Mouse (Mus musculus): ENCODE data around the gene Olfr53. TPM values are rescaled to one million over a fixed set of nuclear protein-coding genes. Genes with fewer than 3 reads are reported as not detected.

Olfr53 gene
- polyA plus RNA-seq (2021; fragmentation: Nextera tagmentation): 0.10 and 0.18 TPM in 2 replicates
- long read RNA-seq, experiment 1: 0 reads
- long read RNA-seq, experiment 2: 0 reads

GRCm38 (mm10) chr7:140646152-140646551 is at the start of gene Olfr53:
Gene Olfr53 (plus strand): TSS chr7:140646452.

GRCm38 (mm10) chr7:140600969-140601368 is 45.3 kb upstream of the Olfr53 start, which contains the start of gene Olfr46:
Gene Olfr46 (plus strand): TSS chr7:140601269.

DNA sequence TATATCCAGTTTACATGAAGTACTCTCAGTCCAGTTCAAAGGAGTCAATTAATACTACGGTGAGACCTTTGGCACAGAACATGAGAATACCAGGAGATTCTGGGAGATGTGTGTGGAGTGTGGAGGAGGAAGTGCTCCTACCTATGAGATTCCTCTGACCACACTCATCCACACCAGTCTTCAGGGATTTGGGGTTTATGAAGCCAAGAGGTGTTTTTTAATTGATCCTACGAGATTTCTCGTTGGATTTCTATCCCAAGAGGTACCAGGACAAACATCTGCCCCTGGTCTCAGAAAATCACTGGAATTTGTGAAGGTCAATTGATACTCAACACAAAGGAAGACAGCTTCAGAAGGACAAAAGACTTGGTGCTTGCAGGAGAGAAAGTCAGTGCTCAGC is 17.6 kb upstream of the Olfr53 start, which contains the start of gene Olfr61:
Gene Olfr61, plus strand, starts transcription at position 301 of the 400 bp plus-strand sequence.

GRCm38 (mm10) chr7:140659630-140660029 is 13.4 kb downstream of the Olfr53 start, which contains the start of gene Olfr539:
Gene Olfr539 (plus strand): TSS chr7:140659930.

DNA sequence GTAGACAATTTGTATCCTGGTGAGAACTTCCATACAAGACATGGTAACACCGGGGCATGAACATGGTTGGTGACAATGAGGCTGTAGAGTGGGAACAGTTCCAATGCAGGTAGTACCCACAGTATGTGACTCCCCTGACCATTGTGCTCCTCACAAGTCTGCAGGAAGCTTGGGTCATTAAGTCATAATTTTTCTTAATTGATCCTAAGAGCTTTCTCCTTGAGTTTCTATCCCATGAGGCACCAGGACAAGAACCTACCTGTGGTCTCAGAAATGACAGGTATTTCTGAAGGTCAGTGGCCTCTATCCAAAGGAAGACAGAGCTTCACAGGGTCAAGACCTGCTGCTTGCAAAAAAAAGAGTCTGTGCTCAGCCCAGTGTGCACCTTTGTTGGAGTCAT is 35.4 kb downstream of the Olfr53 start, which contains the start of gene Olfr45:
Gene Olfr45, plus strand, starts transcription at position 301 of the 400 bp plus-strand sequence.

DNA sequence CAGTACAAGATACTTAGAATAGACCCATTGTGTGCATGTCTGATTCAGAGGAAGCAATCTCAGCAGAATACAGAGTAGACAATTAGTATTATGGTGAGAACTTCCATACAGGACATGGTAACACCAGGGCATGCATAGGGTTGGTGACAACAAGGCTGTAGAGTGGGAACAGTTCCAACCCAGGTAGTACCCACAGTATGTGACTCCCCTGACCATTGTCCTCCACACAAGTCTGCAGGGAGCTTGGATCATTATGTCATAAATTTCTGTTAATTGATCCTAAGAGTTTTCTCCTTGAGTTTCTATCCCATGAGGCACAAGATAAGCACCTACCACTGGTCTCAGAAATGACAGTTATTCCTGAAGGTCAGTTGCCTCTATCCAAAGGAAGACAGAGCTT is 50.7 kb downstream of the Olfr53 start, which contains the start of gene Olfr541:
Gene Olfr541, plus strand, starts transcription at position 301 of the 400 bp plus-strand sequence.

Other genes starting within 250 kb of the Olfr53 start
- not detected in 2 replicates for gene Olfr531, start 243.5 kb upstream of the Olfr53 start, polyA plus RNA-seq (2021; fragmentation: Nextera tagmentation)
- gene Olfr532, start 224.8 kb upstream of the Olfr53 start, polyA plus RNA-seq (2021; fragmentation: Nextera tagmentation): not detected in 2 replicates
- not detected in 2 replicates for gene Olfr533, start 183.1 kb upstream of the Olfr53 start, polyA plus RNA-seq (2021; fragmentation: Nextera tagmentation)
- not detected in 2 replicates for gene Olfr535, start 162.2 kb upstream of the Olfr53 start, polyA plus RNA-seq (2021; fragmentation: Nextera tagmentation)
- gene Olfr536, start 139.1 kb upstream of the Olfr53 start, polyA plus RNA-seq (2021; fragmentation: Nextera tagmentation): not detected in 2 replicates
- not detected in 2 replicates for gene Olfr538, start 78.6 kb upstream of the Olfr53 start, polyA plus RNA-seq (2021; fragmentation: Nextera tagmentation)
- gene Olfr46, start 45.2 kb upstream of the Olfr53 start, polyA plus RNA-seq (2021; fragmentation: Nextera tagmentation): 0.03 and 0.09 TPM in 2 replicates
- not detected in 2 replicates for gene Olfr61, start 17.5 kb upstream of the Olfr53 start, polyA plus RNA-seq (2021; fragmentation: Nextera tagmentation)
- 0.18 and 0.30 TPM in 2 replicates for gene Olfr539, start 13.5 kb downstream of the Olfr53 start, polyA plus RNA-seq (2021; fragmentation: Nextera tagmentation)
- not detected in 2 replicates for gene Olfr45, start 35.5 kb downstream of the Olfr53 start, polyA plus RNA-seq (2021; fragmentation: Nextera tagmentation)
- not detected in 2 replicates for gene Olfr541, start 50.8 kb downstream of the Olfr53 start, polyA plus RNA-seq (2021; fragmentation: Nextera tagmentation)
- 0.65 and 1.8 TPM in 2 replicates for gene Cyp2e1, start 117.3 kb downstream of the Olfr53 start, polyA plus RNA-seq (2021; fragmentation: Nextera tagmentation)
- 0.24 and 0.28 TPM in 2 replicates for gene Syce1, start 141.4 kb downstream of the Olfr53 start, polyA plus RNA-seq (2021; fragmentation: Nextera tagmentation)
- 7.7 and 10.6 TPM in 2 replicates for gene Zfp941, start 175.7 kb downstream of the Olfr53 start, polyA plus RNA-seq (2021; fragmentation: Nextera tagmentation)
- 2.4 and 3.5 TPM in 2 replicates for gene Urah, start 188.6 kb downstream of the Olfr53 start, polyA plus RNA-seq (2021; fragmentation: Nextera tagmentation)
- gene Scgb1c1, start 199.1 kb downstream of the Olfr53 start, polyA plus RNA-seq (2021; fragmentation: Nextera tagmentation): 0.82 TPM in 1 of 2 replicates, not detected in the other
- gene Odf3, start 201.4 kb downstream of the Olfr53 start, polyA plus RNA-seq (2021; fragmentation: Nextera tagmentation): not detected in 2 replicates
- gene Gm45785, start 209.9 kb downstream of the Olfr53 start, polyA plus RNA-seq (2021; fragmentation: Nextera tagmentation): 3.0 TPM in 1 of 2 replicates, not detected in the other
- 52.9 and 59.6 TPM in 2 replicates for gene Ric8a, start 210.5 kb downstream of the Olfr53 start, polyA plus RNA-seq (2021; fragmentation: Nextera tagmentation)
- gene Bet1l, start 211.1 kb downstream of the Olfr53 start, polyA plus RNA-seq (2021; fragmentation: Nextera tagmentation): 72.6 and 88.5 TPM in 2 replicates
- gene Psmd13, start 235.5 kb downstream of the Olfr53 start, polyA plus RNA-seq (2021; fragmentation: Nextera tagmentation): 96.9 and 105 TPM in 2 replicates
- gene Sirt3, start 235.9 kb downstream of the Olfr53 start, polyA plus RNA-seq (2021; fragmentation: Nextera tagmentation): 114 and 117 TPM in 2 replicates

Measured in layer of hippocampus, adult 6 months (tissue).